Mouse (Mus musculus) lung, postnatal 10 days (tissue): Measurements from ENCODE around the gene Hsd17b2.
A peak's percentile ranks its signal among the peaks of the same experiment; 100 is the strongest.

Experiments
- DNase-seq: peaks from one replicate; pipeline ENCODE4 v3.0.0; 2021

The Hsd17b2 gene

DNA sequence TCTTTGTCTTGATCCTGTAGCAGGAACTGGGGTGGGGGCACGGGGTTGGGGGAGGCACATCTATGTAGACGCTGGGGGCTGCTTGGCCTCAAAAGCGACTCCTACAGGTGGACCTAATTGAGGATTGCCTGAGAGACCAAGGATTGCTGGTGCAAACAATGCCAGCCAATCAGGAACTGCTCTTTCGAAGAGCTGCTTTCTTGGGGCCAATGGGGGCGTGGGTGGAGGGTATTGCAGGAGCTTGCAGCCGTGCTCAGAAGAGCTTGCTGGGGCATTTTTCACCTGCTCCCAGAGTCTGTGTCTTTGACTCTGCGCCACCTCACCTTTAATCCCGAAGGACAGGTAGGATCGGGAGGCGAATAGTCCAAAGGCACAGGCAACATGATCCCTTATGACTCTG is 73.9 kb downstream of the Hsd17b2 start:
- DNase-seq: no peak

DNA sequence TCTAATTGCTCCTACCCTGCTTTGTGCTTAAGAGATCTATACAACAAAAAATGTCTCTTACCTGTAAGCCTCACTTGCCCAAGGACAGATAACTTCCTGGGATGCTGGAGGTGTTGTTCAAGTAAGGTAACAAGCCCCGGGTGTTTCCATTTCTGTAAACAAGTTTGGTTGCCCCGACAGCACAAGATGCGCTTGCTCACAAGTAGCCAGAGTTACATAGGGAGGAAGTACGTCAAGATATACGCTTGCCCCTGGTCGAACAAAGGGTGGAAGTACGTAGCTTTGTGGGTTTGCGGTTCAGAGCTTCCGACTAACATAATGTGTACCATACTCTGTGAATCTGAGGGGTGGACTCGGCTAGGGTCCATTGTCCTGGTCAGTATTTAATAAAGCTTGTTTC is 74.4 kb downstream of the Hsd17b2 start:
- DNase-seq: no peak

DNA sequence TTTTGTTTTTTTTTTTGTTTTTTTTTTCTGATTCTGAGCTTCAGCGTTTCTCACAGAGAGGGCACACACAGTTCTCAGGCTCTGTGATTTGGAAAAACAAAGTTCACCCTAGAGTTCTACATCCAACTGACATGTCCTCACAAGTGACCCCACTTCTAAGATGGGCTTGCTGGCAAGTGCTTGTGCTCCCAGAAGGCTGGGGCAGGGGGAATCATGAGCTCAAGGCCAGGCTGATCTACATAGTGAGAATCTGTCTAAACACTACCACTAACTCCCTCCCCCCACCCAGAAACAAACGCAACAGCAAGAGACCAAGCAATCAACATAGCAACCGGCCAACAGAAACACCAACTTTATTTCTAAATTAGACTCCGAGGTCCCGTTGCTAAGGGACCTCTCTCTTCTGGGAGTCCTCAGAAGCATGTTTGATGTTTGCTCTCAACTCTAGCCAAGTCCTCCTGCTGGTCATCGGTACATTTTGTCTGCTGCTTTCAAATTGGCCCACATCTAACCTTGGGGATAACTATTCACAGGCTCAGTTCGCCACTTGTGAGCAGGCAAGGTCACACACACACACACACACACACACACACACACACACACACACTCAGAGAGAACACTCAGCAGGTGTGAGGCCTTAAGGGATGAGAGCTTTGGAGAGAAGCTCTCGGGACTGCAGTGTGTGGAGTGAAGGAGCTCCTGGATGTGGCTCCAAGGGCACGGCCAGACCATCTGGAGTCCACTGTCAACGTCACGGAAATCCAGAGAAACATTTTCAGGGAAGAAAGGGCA is 77.0 kb downstream of the Hsd17b2 start:
- DNase-seq: no peak

DNA sequence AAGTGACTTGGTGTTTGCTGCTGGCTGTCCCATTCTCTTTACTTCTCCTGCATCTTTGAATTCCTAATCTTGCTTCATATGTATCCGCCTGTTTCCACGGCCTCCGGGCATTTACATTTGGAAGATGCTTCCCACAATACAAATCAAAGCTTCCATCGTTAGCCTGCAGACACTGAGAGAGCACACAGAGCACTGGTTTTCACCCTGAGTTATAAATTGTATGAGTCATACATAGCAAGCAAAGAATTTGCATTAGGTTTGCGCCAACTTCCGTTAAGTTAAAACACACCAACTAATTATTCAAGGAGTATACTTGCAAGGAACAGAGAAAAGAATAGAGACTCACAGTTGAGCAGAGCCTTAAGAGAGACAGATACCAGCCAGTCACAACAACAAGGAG is 77.6 kb downstream of the Hsd17b2 start:
- DNase-seq: no peak

DNA sequence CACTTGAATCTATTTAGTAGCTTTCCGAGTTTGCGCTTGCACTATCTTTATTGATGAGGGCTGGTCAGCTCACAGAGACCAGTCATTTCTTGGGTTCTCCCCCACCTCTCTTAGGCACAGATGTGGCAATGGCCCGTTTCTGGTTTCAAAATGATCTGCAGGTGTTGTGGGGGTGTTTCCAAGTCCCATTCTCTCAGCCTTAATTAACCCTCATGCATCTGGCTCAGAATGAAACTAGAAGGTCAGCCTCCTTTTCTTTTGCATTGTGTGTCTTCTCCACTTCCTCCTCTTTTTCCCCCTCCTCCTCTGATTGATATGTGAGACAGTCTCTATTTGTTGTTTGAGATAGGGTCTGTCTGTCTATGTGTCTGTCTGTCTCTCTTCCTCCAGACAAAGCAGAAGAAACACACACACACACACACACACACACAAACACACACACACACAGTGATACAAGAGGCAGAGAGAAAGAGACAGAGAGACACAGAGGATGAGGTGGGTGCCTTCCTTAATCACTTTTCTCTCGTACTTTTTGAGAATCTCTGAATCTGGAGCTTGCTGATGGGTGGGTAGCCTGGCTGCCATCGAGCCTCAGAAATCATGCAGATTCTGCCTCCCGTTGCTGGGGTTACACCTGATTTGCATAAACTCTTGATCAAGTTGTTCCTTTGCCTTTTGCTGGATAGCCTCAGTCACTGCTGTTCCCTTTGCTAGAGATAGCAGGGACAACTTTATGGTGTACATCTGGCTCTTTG is 79.8 kb downstream of the Hsd17b2 start:
- no peak for DNase-seq

DNA sequence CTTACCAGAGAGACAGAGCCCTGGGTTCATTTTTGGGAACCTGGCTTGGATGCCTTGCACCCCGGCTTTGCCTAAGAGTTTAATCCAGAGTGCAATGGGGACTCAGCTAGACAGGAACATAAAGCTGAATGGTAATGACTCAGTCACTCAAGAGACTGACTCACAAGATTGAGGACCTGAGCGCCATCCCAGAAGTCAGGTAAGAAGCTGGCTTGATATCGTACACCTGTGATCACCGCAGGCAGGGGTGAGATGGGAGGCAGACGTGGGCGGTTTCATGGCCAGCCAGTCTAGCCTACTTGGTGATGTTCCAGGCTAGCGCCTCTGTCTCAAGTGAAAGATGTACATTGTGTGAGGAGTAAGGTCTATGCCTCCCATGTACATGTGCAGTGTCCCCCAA is 81.3 kb downstream of the Hsd17b2 start:
- no peak for DNase-seq

DNA sequence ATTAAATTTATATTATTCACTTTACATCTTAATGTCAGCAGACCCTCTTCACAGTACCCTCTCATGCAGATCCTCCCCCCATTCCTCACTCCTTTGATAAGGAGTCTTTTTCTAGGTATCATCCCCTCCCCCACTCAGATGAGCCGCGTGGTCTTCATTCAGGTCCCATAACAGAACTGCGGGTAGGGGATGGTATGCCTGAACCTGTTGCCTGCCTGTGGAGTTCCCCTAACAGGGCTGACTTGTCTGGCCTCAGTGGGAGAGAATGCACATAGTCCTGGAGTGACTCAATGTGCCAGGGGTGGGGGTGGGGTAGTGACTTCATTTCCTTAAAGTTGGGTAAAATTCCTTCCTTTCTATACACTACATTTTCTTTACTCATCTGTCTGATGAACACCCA is 84.7 kb downstream of the Hsd17b2 start:
- no peak for DNase-seq

DNA sequence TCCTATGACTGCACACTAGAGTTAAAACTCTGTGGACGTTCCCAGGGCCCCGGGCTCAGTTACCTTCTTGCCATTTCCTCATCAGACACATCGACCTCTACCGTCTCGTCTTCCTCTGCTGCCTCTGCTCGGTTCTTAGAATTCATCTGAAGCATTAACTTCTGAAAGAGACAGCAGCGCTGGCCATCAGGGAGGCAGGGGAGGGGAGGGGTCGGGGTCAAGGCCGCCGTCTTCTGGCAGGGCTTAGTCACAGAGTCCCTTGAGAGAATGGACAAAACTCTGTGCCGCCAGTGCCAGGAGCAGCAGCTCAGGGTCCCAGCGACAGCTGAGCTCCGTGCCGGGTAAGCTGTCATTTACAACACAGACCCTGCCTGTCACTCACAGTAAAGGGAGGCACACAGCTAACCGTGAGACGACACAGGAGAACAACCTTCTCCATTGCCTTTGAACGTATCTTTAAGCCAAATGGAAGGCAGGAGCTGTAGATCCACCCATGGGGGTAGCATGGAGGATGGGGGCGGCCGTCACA is 91.0 kb downstream of the Hsd17b2 start:
- DNase-seq: no peak

DNA sequence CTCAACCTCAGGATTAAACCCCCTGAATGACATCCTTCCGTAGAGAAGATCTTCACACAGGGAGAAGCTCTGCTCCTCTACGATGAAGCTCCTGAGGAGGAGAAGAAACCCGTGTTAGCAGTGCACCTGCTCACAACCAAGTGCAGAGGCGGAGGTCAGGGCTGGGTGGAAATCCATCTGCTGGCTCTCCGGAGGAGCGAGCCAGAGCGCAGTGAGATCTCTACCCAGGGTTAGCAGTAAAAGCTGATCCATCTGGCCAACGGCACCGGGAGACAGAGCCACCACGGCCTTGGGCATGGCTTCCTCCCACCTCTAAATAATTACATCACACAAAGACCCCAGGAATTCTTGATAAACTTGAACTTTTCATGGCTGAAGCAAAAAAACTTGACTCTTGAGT is 92.9 kb downstream of the Hsd17b2 start:
- DNase-seq: no peak

DNA sequence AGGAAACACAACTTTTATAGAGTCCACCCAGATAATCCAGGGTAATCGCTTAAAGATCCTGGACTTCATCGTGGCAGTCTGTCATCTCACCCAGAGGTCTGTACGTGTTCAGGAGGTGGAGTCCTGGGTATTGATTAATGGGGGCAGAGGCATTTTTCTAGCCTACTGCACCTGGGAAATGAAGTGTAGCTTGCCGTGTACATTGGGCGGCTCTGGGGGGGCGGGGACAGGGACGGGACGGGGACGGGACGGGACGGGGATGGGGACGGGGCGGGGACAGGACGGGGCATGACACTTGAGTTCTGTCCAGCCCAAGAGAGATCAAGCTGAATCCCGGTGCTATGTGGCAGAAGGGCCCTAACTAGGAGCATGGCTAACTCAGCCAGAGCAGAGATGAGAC is 94.8 kb downstream of the Hsd17b2 start:
- no peak for DNase-seq

DNA sequence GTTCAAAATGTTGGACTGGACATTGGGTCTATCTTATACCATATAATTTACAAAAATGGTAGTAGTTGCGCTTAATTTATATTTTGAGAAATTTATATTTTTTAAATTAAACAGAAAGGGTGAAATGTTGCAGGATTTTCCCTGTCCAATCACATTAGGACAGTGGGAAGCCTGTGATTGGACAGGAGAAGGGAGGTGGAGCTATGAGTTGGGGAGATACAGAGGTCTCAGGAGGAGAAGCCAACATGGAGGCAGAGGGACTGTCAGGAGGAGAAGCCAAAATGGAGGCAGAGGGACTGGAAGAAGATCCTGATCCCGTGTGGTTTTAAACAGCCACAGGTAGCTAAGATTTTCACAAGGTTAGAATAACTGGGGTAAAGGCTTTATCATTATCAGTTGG is 96.4 kb downstream of the Hsd17b2 start:
- DNase-seq: no peak

DNA sequence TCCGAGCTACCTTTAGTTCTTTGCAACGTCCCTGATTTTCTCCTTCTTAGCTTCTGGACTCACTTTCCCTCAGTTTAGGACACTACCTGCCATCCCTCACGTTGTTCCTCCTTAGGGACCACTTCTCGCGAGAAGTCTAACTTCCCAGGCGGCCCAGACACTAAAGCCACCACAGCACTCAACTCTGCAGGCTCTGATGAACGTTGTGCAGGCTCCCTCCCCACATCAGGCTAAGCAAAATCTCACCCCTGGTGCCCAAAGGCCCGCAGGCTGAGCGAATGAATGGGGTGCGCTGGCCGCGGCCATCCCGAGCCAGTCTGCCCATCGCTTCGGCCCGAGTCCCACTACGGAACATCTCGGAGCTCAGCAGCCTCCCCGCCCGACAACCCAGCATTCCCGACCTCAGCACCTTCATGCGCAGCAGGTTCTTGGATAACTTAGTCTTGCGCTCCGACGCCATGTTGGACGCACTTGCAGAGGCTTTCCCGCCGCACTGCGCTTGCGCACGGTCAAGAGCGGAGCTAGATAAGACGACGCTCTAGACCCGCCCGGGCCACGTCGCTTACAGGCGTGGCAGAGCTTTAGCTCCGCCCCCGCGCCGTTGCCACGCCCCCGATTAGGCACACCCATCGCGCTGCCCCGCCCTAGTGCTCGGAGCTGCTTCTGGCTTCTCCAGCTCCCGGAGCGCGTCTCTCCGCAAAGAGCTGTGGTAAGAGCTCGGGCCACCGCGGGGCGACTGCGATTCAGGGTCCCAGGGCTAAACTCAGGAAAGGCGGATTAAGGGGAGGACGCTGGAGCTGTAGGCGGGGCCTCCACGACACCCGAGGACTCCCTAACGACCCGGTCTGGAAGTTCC is 100.0 kb downstream of the Hsd17b2 start, which contains the start of gene Mphosph6:
TSS of gene Mphosph6 (minus strand) at position 501 of the 856 bp plus-strand sequence.
- peak; percentile 97 for DNase-seq

DNA sequence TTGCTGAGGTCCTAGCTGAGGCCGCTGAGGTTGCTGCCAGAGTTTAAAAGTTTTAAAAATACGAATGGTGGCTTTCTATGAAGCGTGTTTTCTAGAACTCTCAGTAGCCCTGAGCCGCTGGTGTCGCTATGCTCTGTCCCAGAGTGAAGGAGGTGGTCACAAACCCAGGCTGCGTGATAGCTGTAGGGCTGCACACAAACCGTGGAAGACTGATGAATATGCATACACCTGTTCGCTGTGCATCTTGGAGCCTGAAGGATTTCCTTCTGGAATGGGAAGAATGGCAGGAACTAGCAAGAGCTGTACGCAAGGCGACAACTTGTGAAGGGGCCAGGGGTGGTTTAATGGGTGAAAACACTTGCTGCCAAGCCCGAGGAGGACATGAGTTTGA is 100.6 kb downstream of the Hsd17b2 start:
- DNase-seq: no peak

DNA sequence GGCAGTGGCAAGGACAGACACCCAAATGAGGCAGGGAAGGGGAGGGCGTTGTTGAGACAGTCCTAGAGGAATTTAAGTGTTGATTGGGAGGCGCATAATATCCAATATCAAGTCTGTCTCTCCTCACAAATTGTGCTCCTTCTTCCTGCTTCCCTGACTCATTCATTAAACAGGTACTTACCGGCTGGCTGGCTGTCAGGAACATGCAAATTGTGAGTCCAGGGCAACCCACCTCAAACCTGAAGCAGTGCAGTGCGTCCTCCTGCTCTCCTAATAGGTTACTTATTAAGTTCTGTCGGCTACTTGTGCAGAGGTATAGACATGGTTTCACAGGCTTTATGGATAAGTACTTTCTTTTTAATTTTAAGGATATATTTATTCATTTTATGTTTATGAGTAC is 103.7 kb downstream of the Hsd17b2 start:
- DNase-seq: peak; percentile 30
